Mouse (Mus musculus): ENCODE results near the gene Evi5l. TPM values are rescaled to one million over a fixed set of nuclear protein-coding genes. Genes with fewer than 3 reads are reported as not detected.

The Evi5l gene
- polyA plus RNA-seq, 1 experiment from 2014 or later: 15.0 TPM

- Histone ChIP-seq H3K4me3 (ENCODE audit: low read length) (no peak overlapping the region), H3K27me3 (ENCODE audit: control insufficient read depth, insufficient read depth, low read length) (peaks cover 24% of the 10 kb centered on the region), H3K4me1 (ENCODE audit: control insufficient read depth, insufficient read depth, low read length) (peaks cover 3% of the 10 kb centered on the region; the same call in 1 of the 2 replicates), H3K27ac (ENCODE audit: low read length) (no peak overlapping the region), H3K9me3 (replicated peaks; ENCODE audit: control insufficient read depth, low read length) (no peaks in the 10 kb centered on the region), H3K4me2 (ENCODE audit: low read depth, low read length) (no peak overlapping the region), H3K9ac (ENCODE audit: low read length) (no peak overlapping the region), H3K36me3 (ENCODE audit: control insufficient read depth, insufficient read depth) (no peaks in the 10 kb centered on the region)
- 87% methylated on average over 4 of the region's 4 CpGs for WGBS
- no peak for ATAC-seq (replicated peaks; ENCODE audit: extremely low read depth, insufficient read depth, low FRiP score)
These were observed 61.6 kb downstream of the Evi5l start for GRCm38 (mm10) chr8:4227919-4228318.

- Histone ChIP-seq H3K4me3 (ENCODE audit: low read length) (no peak overlapping the region), H3K9me3 (replicated peaks; ENCODE audit: control insufficient read depth, low read length) (no peaks in the 10 kb centered on the region), H3K27me3 (ENCODE audit: control insufficient read depth, insufficient read depth, low read length) (peaks cover 23% of the 10 kb centered on the region), H3K9ac (ENCODE audit: low read length) (no peak overlapping the region), H3K4me1 (ENCODE audit: control insufficient read depth, insufficient read depth, low read length) (peaks cover 3% of the 10 kb centered on the region; the same call in 1 of the 2 replicates), H3K4me2 (ENCODE audit: low read depth, low read length) (no peak overlapping the region), H3K36me3 (ENCODE audit: control insufficient read depth, insufficient read depth) (no peaks in the 10 kb centered on the region), H3K27ac (ENCODE audit: low read length) (no peak overlapping the region)
- 60% methylated on average over 5 of the region's 5 CpGs for WGBS
- ATAC-seq (replicated peaks; ENCODE audit: extremely low read depth, insufficient read depth, low FRiP score): no peak
These were observed 63.4 kb downstream of the Evi5l start for GRCm38 (mm10) chr8:4229784-4230183.

- Histone ChIP-seq H3K27me3 (ENCODE audit: control insufficient read depth, insufficient read depth, low read length) (peaks cover 19% of the 10 kb centered on the region), H3K36me3 (ENCODE audit: control insufficient read depth, insufficient read depth) (no peaks in the 10 kb centered on the region), H3K4me3 (ENCODE audit: low read length) (no peak overlapping the region), H3K4me1 (ENCODE audit: control insufficient read depth, insufficient read depth, low read length) (peaks cover 3% of the 10 kb centered on the region; the same call in 1 of the 2 replicates), H3K4me2 (ENCODE audit: low read depth, low read length) (no peak overlapping the region), H3K9me3 (replicated peaks; ENCODE audit: control insufficient read depth, low read length) (no peaks in the 10 kb centered on the region), H3K9ac (ENCODE audit: low read length) (no peak overlapping the region), H3K27ac (ENCODE audit: low read length) (no peak overlapping the region)
- 47% methylated on average over 10 of the region's 10 CpGs for WGBS
- ATAC-seq (replicated peaks; ENCODE audit: extremely low read depth, insufficient read depth, low FRiP score): no peak
These were observed 64.4 kb downstream of the Evi5l start for GRCm38 (mm10) chr8:4230612-4231351.

GRCm38 (mm10) chr8:4237814-4238433 lies 71.6 kb downstream of the Evi5l start:
- Histone ChIP-seq H3K27me3 (ENCODE audit: control insufficient read depth, insufficient read depth, low read length) (no peaks in the 10 kb centered on the region), H3K4me2 (ENCODE audit: low read depth, low read length) (peak overlapping the region; percentile 70), H3K4me3 (ENCODE audit: low read length) (peak overlapping the region; percentile 85), H3K9ac (ENCODE audit: low read length) (peak overlapping the region; percentile 75), H3K9me3 (replicated peaks; ENCODE audit: control insufficient read depth, low read length) (no peaks in the 10 kb centered on the region), H3K36me3 (ENCODE audit: control insufficient read depth, insufficient read depth) (peaks cover 3% of the 10 kb centered on the region; the same call in 1 of the 2 replicates), H3K27ac (ENCODE audit: low read length) (peak overlapping the region; percentile 91), H3K4me1 (ENCODE audit: control insufficient read depth, insufficient read depth, low read length) (peaks cover 19% of the 10 kb centered on the region)
- ATAC-seq (replicated peaks; ENCODE audit: extremely low read depth, insufficient read depth, low FRiP score): no peak
- WGBS: 19% methylated on average over 15 of the region's 15 CpGs

GRCm38 (mm10) chr8:4238434-4239192 lies 72.2 kb downstream of the Evi5l start, which contains the start of the genes Map2k7 and Gm49320:
TSS of gene Map2k7 (plus strand) at chr8:4238740.
TSS of gene Gm49320 (plus strand) at chr8:4238865.
- under 1% methylated on average over 68 of the region's 71 CpGs for WGBS
- peak within 1 kb of the TSS; percentile 85 for H3K9ac ChIP-seq (ENCODE audit: low read length)
- peak within 1 kb of the TSS; percentile 85 for H3K4me3 ChIP-seq (ENCODE audit: low read length)
- H3K27ac ChIP-seq (ENCODE audit: low read length): peak within 1 kb of the TSS; percentile 92
- no peaks in the 10 kb centered on the region for H3K27me3 ChIP-seq (ENCODE audit: control insufficient read depth, insufficient read depth, low read length)
- H3K9me3 ChIP-seq (replicated peaks; ENCODE audit: control insufficient read depth, low read length): no peaks in the 10 kb centered on the region
- peak within 1 kb of the TSS; percentile 82 for H3K4me2 ChIP-seq (ENCODE audit: low read depth, low read length)
- peaks cover 10% of the 10 kb centered on the region; the same call in 1 of the 2 replicates for H3K36me3 ChIP-seq (ENCODE audit: control insufficient read depth, insufficient read depth)
- peaks cover 19% of the 10 kb centered on the region for H3K4me1 ChIP-seq (ENCODE audit: control insufficient read depth, insufficient read depth, low read length)
- ATAC-seq (replicated peaks; ENCODE audit: extremely low read depth, insufficient read depth, low FRiP score): peak; percentile 96

GRCm38 (mm10) chr8:4239193-4239890 lies 73.0 kb downstream of the Evi5l start:
- Histone ChIP-seq H3K4me1 (ENCODE audit: control insufficient read depth, insufficient read depth, low read length) (peaks cover 19% of the 10 kb centered on the region), H3K4me2 (ENCODE audit: low read depth, low read length) (peak overlapping the region; percentile 82), H3K4me3 (ENCODE audit: low read length) (peak overlapping the region; percentile 85), H3K9me3 (replicated peaks; ENCODE audit: control insufficient read depth, low read length) (no peaks in the 10 kb centered on the region), H3K27me3 (ENCODE audit: control insufficient read depth, insufficient read depth, low read length) (no peaks in the 10 kb centered on the region), H3K36me3 (ENCODE audit: control insufficient read depth, insufficient read depth) (peaks cover 17% of the 10 kb centered on the region), H3K9ac (ENCODE audit: low read length) (peak overlapping the region; percentile 85), H3K27ac (ENCODE audit: low read length) (peak overlapping the region; percentile 92)
- peak; percentile 8 for ATAC-seq (replicated peaks; ENCODE audit: extremely low read depth, insufficient read depth, low FRiP score)
- WGBS: 10% methylated on average over 19 of the region's 19 CpGs

GRCm38 (mm10) chr8:4245061-4245460 lies 78.7 kb downstream of the Evi5l start:
- H3K36me3 ChIP-seq (ENCODE audit: control insufficient read depth, insufficient read depth): peaks cover 44% of the 10 kb centered on the region
- 94% methylated on average over 5 of the region's 5 CpGs for WGBS
- H3K27ac ChIP-seq (ENCODE audit: low read length): no peak overlapping the region
- H3K4me1 ChIP-seq (ENCODE audit: control insufficient read depth, insufficient read depth, low read length): peaks cover 19% of the 10 kb centered on the region
- no peak overlapping the region for H3K9ac ChIP-seq (ENCODE audit: low read length)
- H3K27me3 ChIP-seq (ENCODE audit: control insufficient read depth, insufficient read depth, low read length): no peaks in the 10 kb centered on the region
- no peaks in the 10 kb centered on the region for H3K9me3 ChIP-seq (replicated peaks; ENCODE audit: control insufficient read depth, low read length)
- ATAC-seq (replicated peaks; ENCODE audit: extremely low read depth, insufficient read depth, low FRiP score): no peak
- no peak overlapping the region for H3K4me2 ChIP-seq (ENCODE audit: low read depth, low read length)
- no peak overlapping the region for H3K4me3 ChIP-seq (ENCODE audit: low read length)

- Histone ChIP-seq H3K4me3 (ENCODE audit: low read length) (no peak overlapping the region), H3K36me3 (ENCODE audit: control insufficient read depth, insufficient read depth) (peaks cover 44% of the 10 kb centered on the region), H3K9ac (ENCODE audit: low read length) (no peak overlapping the region), H3K27ac (ENCODE audit: low read length) (no peak overlapping the region), H3K4me2 (ENCODE audit: low read depth, low read length) (no peak overlapping the region), H3K27me3 (ENCODE audit: control insufficient read depth, insufficient read depth, low read length) (no peaks in the 10 kb centered on the region), H3K9me3 (replicated peaks; ENCODE audit: control insufficient read depth, low read length) (no peaks in the 10 kb centered on the region), H3K4me1 (ENCODE audit: control insufficient read depth, insufficient read depth, low read length) (peaks cover 15% of the 10 kb centered on the region)
- ATAC-seq (replicated peaks; ENCODE audit: extremely low read depth, insufficient read depth, low FRiP score): no peak
- WGBS: 87% methylated on average over 13 of the region's 13 CpGs
These were observed 79.4 kb downstream of the Evi5l start for GRCm38 (mm10) chr8:4245737-4246136.
